Mouse (Mus musculus) liver, adult 2 months (tissue): Measurements from ENCODE around the gene Olfr1532-ps1. TPM values are rescaled to one million over a fixed set of nuclear protein-coding genes. Genes with fewer than 3 reads are reported as not detected.

ENCODE experiments used
- DNase-seq: peaks from one replicate; pipeline ENCODE4 v3.0.0-alpha.2; 2011; ENCODE audit warnings: low read depth, low spot score; ENCODE audit errors: extremely low read depth
- H3K27ac ChIP-seq: fragments of 200-500 bp; replicated peaks from 2 replicates; pipeline ENCODE4 v1.5.1; 2012; ENCODE audit warnings: low read depth, mild to moderate bottlenecking, control low read depth, inconsistent platforms, low read length; ENCODE audit not compliant: insufficient read depth
- H3K27me3 ChIP-seq: fragments of 200-500 bp; 2 replicates; pipeline ENCODE4 v1.6.1; 2012; ENCODE audit warnings: mild to moderate bottlenecking, moderate library complexity, low read length, inconsistent platforms; ENCODE audit not compliant: control insufficient read depth, insufficient read depth
- H3K36me3 ChIP-seq: fragments of 200-500 bp; 2 replicates; pipeline ENCODE4 v1.6.1; 2012; ENCODE audit warnings: low read length, inconsistent platforms; ENCODE audit not compliant: control insufficient read depth, insufficient read depth
- H3K4me1 ChIP-seq: fragments of 200-500 bp; 2 replicates; pipeline ENCODE4 v1.6.1; 2011; ENCODE audit warnings: low read length; ENCODE audit not compliant: control insufficient read depth, insufficient read depth
- H3K4me3 ChIP-seq: fragments of 200-500 bp; 2 replicates; pipeline ENCODE4 v1.5.1; 2011; ENCODE audit warnings: low read depth, mild to moderate bottlenecking, control low read depth, low read length, moderate library complexity; ENCODE audit not compliant: insufficient read depth
- H3K79me2 ChIP-seq: fragments of 200-500 bp; 2 replicates; pipeline ENCODE4 v1.6.1; 2012; ENCODE audit warnings: inconsistent platforms, mild to moderate bottlenecking, low read length, moderate library complexity; ENCODE audit not compliant: control insufficient read depth, insufficient read depth
- H3K9ac ChIP-seq: fragments of 200-500 bp; 2 replicates; pipeline ENCODE4 v1.6.1; 2012; ENCODE audit warnings: low read depth, mild to moderate bottlenecking, control low read depth, inconsistent platforms, low read length
- CTCF ChIP-seq: fragments of 200-500 bp; IDR thresholded peaks from 2 replicates; pipeline ENCODE4 v1.5.1; 2011; ENCODE audit warnings: low read depth, low read length, control low read depth
- POLR2A ChIP-seq: fragments of 200-500 bp; IDR thresholded peaks from 2 replicates; pipeline ENCODE4 v1.6.1; 2011; ENCODE audit warnings: low read length, control low read depth; ENCODE audit not compliant: insufficient read depth; ENCODE audit errors: extremely low read depth
- whole genome bisulfite sequencing: fragments of 180-500 bp; shearing (Covaris S2); methylation state at CpG from one replicate; pipeline ENCODE4 v1.1.7; 2018; 5-methylcytosine and 5-hydroxymethylcytosine counted together
- polyA plus RNA-seq: library from polyadenylated mRNA; depleted of rRNA; stranded (reverse); fragments of >200 nt; gene quantifications from 2 replicates; pipeline ENCODE4 v1.2.3, GENCODE M21; 2012; rRNA removed
- total RNA-seq: library from RNA; depleted of rRNA; stranded (reverse); fragments of >200 nt; gene quantifications from 2 replicates; pipeline ENCODE4 v1.2.3, GENCODE M21; 2014; rRNA removed

The Olfr1532-ps1 gene
- total and polyA plus RNA-seq, 2 experiments: not detected

- DNase-seq: no peak
- H3K4me1 ChIP-seq: no peaks in the 10 kb centered on the region
- no peak within 1 kb of the TSS for H3K27ac ChIP-seq
- H3K36me3 ChIP-seq: no peaks in the 10 kb centered on the region
- TF ChIP-seq CTCF (no peak), POLR2A (no peak)
- H3K27me3 ChIP-seq: no peaks in the 10 kb centered on the region
- no peaks in the 10 kb centered on the region for H3K79me2 ChIP-seq
- no peak within 1 kb of the TSS for H3K9ac ChIP-seq
- no peak within 1 kb of the TSS for H3K4me3 ChIP-seq
These were observed 24.3 kb downstream of the Olfr1532-ps1 start, which contains the start of gene Olfr709-ps1 for GRCm38 (mm10) chr7:106932119-106932518. Gene Olfr709-ps1 (minus strand): TSS chr7:106932219.

GRCm38 (mm10) chr7:106948212-106948611 lies 40.4 kb downstream of the Olfr1532-ps1 start, which contains the start of gene Olfr710:
Gene Olfr710 (minus strand): TSS chr7:106948312.
- TF ChIP-seq CTCF (no peak), POLR2A (no peak)
- Histone ChIP-seq H3K27ac (no peak within 1 kb of the TSS), H3K4me3 (no peak within 1 kb of the TSS), H3K9ac (no peak within 1 kb of the TSS), H3K4me1 (no peaks in the 10 kb centered on the region), H3K36me3 (no peaks in the 10 kb centered on the region), H3K79me2 (no peaks in the 10 kb centered on the region), H3K27me3 (no peaks in the 10 kb centered on the region)
- DNase-seq: no peak
- WGBS: 71% methylated on average over 3 of the region's 3 CpGs

- Histone ChIP-seq H3K27ac (no peak within 1 kb of the TSS), H3K27me3 (no peaks in the 10 kb centered on the region), H3K36me3 (no peaks in the 10 kb centered on the region), H3K9ac (no peak within 1 kb of the TSS), H3K4me1 (no peaks in the 10 kb centered on the region), H3K79me2 (no peaks in the 10 kb centered on the region), H3K4me3 (no peak within 1 kb of the TSS)
- WGBS: 75% methylated on average over 1 of the region's 1 CpGs
- TF ChIP-seq CTCF (no peak), POLR2A (no peak)
- DNase-seq: no peak
These were observed 56.0 kb downstream of the Olfr1532-ps1 start, which contains the start of gene Olfr6 for GRCm38 (mm10) chr7:106963837-106964236. Gene Olfr6 (minus strand): TSS chr7:106963937.

Other genes with a start within 250 kb of the Olfr1532-ps1 start
- gene Olfr693, start 227.4 kb upstream of the Olfr1532-ps1 start, total RNA-seq: not detected in 2 replicates
- gene Olfr693, start 227.4 kb upstream of the Olfr1532-ps1 start, polyA plus RNA-seq: not detected in 2 replicates
- not detected in 2 replicates for gene Olfr694, start 216.2 kb upstream of the Olfr1532-ps1 start, total RNA-seq
- not detected in 2 replicates for gene Olfr694, start 216.2 kb upstream of the Olfr1532-ps1 start, polyA plus RNA-seq
- not detected in 2 replicates for gene Olfr695, start 191.6 kb upstream of the Olfr1532-ps1 start, total RNA-seq
- not detected in 2 replicates for gene Olfr695, start 191.6 kb upstream of the Olfr1532-ps1 start, polyA plus RNA-seq
- not detected in 2 replicates for gene Olfr697, start 165.6 kb upstream of the Olfr1532-ps1 start, total RNA-seq
- not detected in 2 replicates for gene Olfr697, start 165.6 kb upstream of the Olfr1532-ps1 start, polyA plus RNA-seq
- not detected in 2 replicates for gene Olfr698, start 152.6 kb upstream of the Olfr1532-ps1 start, total RNA-seq
- gene Olfr698, start 152.6 kb upstream of the Olfr1532-ps1 start, polyA plus RNA-seq: not detected in 2 replicates
- not detected in 2 replicates for gene Olfr699, start 114.8 kb upstream of the Olfr1532-ps1 start, total RNA-seq
- gene Olfr699, start 114.8 kb upstream of the Olfr1532-ps1 start, polyA plus RNA-seq: not detected in 2 replicates
- not detected in 2 replicates for gene Olfr700, start 99.2 kb upstream of the Olfr1532-ps1 start, total RNA-seq
- not detected in 2 replicates for gene Olfr700, start 99.2 kb upstream of the Olfr1532-ps1 start, polyA plus RNA-seq
- not detected in 2 replicates for gene Olfr701, start 93.9 kb upstream of the Olfr1532-ps1 start, total RNA-seq
- gene Olfr701, start 93.9 kb upstream of the Olfr1532-ps1 start, polyA plus RNA-seq: not detected in 2 replicates
- not detected in 2 replicates for gene Olfr702, start 74.1 kb upstream of the Olfr1532-ps1 start, total RNA-seq
- not detected in 2 replicates for gene Olfr702, start 74.1 kb upstream of the Olfr1532-ps1 start, polyA plus RNA-seq
- gene Olfr703, start 64.6 kb upstream of the Olfr1532-ps1 start, total RNA-seq: not detected in 2 replicates
- gene Olfr703, start 64.6 kb upstream of the Olfr1532-ps1 start, polyA plus RNA-seq: not detected in 2 replicates
- gene Olfr704, start 44.8 kb upstream of the Olfr1532-ps1 start, total RNA-seq: not detected in 2 replicates
- not detected in 2 replicates for gene Olfr704, start 44.8 kb upstream of the Olfr1532-ps1 start, polyA plus RNA-seq
- not detected in 2 replicates for gene Olfr705, start 31.1 kb upstream of the Olfr1532-ps1 start, total RNA-seq
- not detected in 2 replicates for gene Olfr705, start 31.1 kb upstream of the Olfr1532-ps1 start, polyA plus RNA-seq
- gene Olfr706, start 19.8 kb upstream of the Olfr1532-ps1 start, total RNA-seq: not detected in 2 replicates
- gene Olfr706, start 19.8 kb upstream of the Olfr1532-ps1 start, polyA plus RNA-seq: not detected in 2 replicates
- not detected in 2 replicates for gene Olfr707, start 6.8 kb upstream of the Olfr1532-ps1 start, total RNA-seq
- gene Olfr707, start 6.8 kb upstream of the Olfr1532-ps1 start, polyA plus RNA-seq: not detected in 2 replicates
- not detected in 2 replicates for gene Olfr709-ps1, start 24.2 kb downstream of the Olfr1532-ps1 start, total RNA-seq
- not detected in 2 replicates for gene Olfr709-ps1, start 24.2 kb downstream of the Olfr1532-ps1 start, polyA plus RNA-seq
- gene Olfr710, start 40.3 kb downstream of the Olfr1532-ps1 start, total RNA-seq: not detected in 2 replicates
- not detected in 2 replicates for gene Olfr710, start 40.3 kb downstream of the Olfr1532-ps1 start, polyA plus RNA-seq
- not detected in 2 replicates for gene Olfr6, start 55.9 kb downstream of the Olfr1532-ps1 start, total RNA-seq
- not detected in 2 replicates for gene Olfr6, start 55.9 kb downstream of the Olfr1532-ps1 start, polyA plus RNA-seq
- not detected in 2 replicates for gene Olfr711, start 67.5 kb downstream of the Olfr1532-ps1 start, total RNA-seq
- not detected in 2 replicates for gene Olfr711, start 67.5 kb downstream of the Olfr1532-ps1 start, polyA plus RNA-seq
- not detected in 2 replicates for gene Olfr2, start 98.1 kb downstream of the Olfr1532-ps1 start, total RNA-seq
- gene Olfr2, start 98.1 kb downstream of the Olfr1532-ps1 start, polyA plus RNA-seq: not detected in 2 replicates
- gene Olfr713, start 123.2 kb downstream of the Olfr1532-ps1 start, total RNA-seq: not detected in 2 replicates
- not detected in 2 replicates for gene Olfr713, start 123.2 kb downstream of the Olfr1532-ps1 start, polyA plus RNA-seq
- not detected in 2 replicates for gene Olfr714, start 163.0 kb downstream of the Olfr1532-ps1 start, total RNA-seq
- not detected in 2 replicates for gene Olfr714, start 163.0 kb downstream of the Olfr1532-ps1 start, polyA plus RNA-seq
- gene Olfr17, start 185.2 kb downstream of the Olfr1532-ps1 start, total RNA-seq: not detected in 2 replicates
- gene Olfr17, start 185.2 kb downstream of the Olfr1532-ps1 start, polyA plus RNA-seq: not detected in 2 replicates
- not detected in 2 replicates for gene Olfr715b, start 202.4 kb downstream of the Olfr1532-ps1 start, total RNA-seq
- not detected in 2 replicates for gene Olfr715b, start 202.4 kb downstream of the Olfr1532-ps1 start, polyA plus RNA-seq
- gene Olfr715, start 223.1 kb downstream of the Olfr1532-ps1 start, total RNA-seq: not detected in 2 replicates
- gene Olfr715, start 223.1 kb downstream of the Olfr1532-ps1 start, polyA plus RNA-seq: not detected in 2 replicates
- gene Olfr716, start 230.3 kb downstream of the Olfr1532-ps1 start, total RNA-seq: not detected in 2 replicates
- gene Olfr716, start 230.3 kb downstream of the Olfr1532-ps1 start, polyA plus RNA-seq: not detected in 2 replicates